Mouse (Mus musculus) liver, postnatal 0 days (tissue): ENCODE results near the gene Hist3h2ba. TPM values are rescaled to one million over a fixed set of nuclear protein-coding genes. Genes with fewer than 3 reads are reported as not detected.

Source experiments
- ATAC-seq: fragments of 200-750 bp; cut with Nextera tagmentation; 2 replicates; pipeline ENCODE4 v1.8.0; 2017; ENCODE audit warnings: mild to moderate bottlenecking, moderate library complexity
- DNase-seq: peaks from one replicate; pipeline ENCODE4 v3.0.0-alpha.2; 2016
- H3K27ac ChIP-seq: fragments of 300-500 bp; sonication (generic); 2 replicates; pipeline ENCODE4 v1.5.1; 2014; ENCODE audit warnings: antibody characterized with exemption, moderate library complexity, mild to moderate bottlenecking, low read depth
- H3K27me3 ChIP-seq: fragments of 300-500 bp; sonication (generic); 2 replicates; pipeline ENCODE4 v1.6.1; 2014; ENCODE audit warnings: low read length, control low read depth, mixed read lengths; ENCODE audit not compliant: insufficient read depth
- H3K36me3 ChIP-seq: fragments of 300-500 bp; sonication (generic); replicated peaks from 2 replicates; pipeline ENCODE4 v1.6.1; 2014; ENCODE audit warnings: mild to moderate bottlenecking, control low read depth, low read length, moderate library complexity, mixed read lengths; ENCODE audit not compliant: insufficient read depth
- H3K4me1 ChIP-seq: fragments of 300-500 bp; sonication (generic); 2 replicates; pipeline ENCODE4 v1.6.1; 2014; ENCODE audit warnings: antibody characterized with exemption, mild to moderate bottlenecking, control low read depth; ENCODE audit not compliant: insufficient read depth
- H3K4me2 ChIP-seq: fragments of 300-500 bp; sonication (generic); 2 replicates; pipeline ENCODE4 v1.6.1; 2014; ENCODE audit warnings: low read depth, mild to moderate bottlenecking, low read length, moderate library complexity, mixed read lengths
- H3K4me3 ChIP-seq: fragments of 300-500 bp; sonication (generic); 2 replicates; pipeline ENCODE4 v1.5.1; 2014; ENCODE audit warnings: low read depth, low read length
- H3K9ac ChIP-seq: fragments of 300-500 bp; sonication (generic); replicated peaks from 2 replicates; pipeline ENCODE4 v1.6.1; 2014; ENCODE audit warnings: mild to moderate bottlenecking, moderate library complexity
- H3K9me3 ChIP-seq: fragments of 300-500 bp; sonication (generic); 2 replicates; pipeline ENCODE4 v1.6.1; 2016; ENCODE audit warnings: mild to moderate bottlenecking, control low read depth, low read length, mixed read lengths
- CTCF ChIP-seq: sonication (generic); IDR thresholded peaks from 2 replicates; pipeline ENCODE4 v1.5.1; 2016; ENCODE audit warnings: antibody characterized with exemption, low read depth
- EP300 ChIP-seq: IDR thresholded peaks from 2 replicates; pipeline ENCODE4 v1.6.1; 2016; ENCODE audit warnings: antibody characterized with exemption, low read depth, mild to moderate bottlenecking
- WGBS: fragments of 180-500 bp; shearing (Covaris S2); extraction: QIAGEN DNeasy Blood & Tissue Kit; methylation state at CpG from one replicate; pipeline ENCODE4 v1.1.7; 2014; ENCODE audit not compliant: insufficient replicate concordance; 5-methylcytosine and 5-hydroxymethylcytosine counted together
- polyA plus RNA-seq: library from polyadenylated mRNA; unstranded; fragments of >200 nt; fragmentation: Nextera tagmentation; extraction: Ambion mirVana; gene quantifications from 2 replicates; pipeline ENCODE4 v1.2.1, GENCODE M21; 2015

The Hist3h2ba gene
- polyA plus RNA-seq, 1 experiment from 2014 or later = 4.9 TPM

DNA sequence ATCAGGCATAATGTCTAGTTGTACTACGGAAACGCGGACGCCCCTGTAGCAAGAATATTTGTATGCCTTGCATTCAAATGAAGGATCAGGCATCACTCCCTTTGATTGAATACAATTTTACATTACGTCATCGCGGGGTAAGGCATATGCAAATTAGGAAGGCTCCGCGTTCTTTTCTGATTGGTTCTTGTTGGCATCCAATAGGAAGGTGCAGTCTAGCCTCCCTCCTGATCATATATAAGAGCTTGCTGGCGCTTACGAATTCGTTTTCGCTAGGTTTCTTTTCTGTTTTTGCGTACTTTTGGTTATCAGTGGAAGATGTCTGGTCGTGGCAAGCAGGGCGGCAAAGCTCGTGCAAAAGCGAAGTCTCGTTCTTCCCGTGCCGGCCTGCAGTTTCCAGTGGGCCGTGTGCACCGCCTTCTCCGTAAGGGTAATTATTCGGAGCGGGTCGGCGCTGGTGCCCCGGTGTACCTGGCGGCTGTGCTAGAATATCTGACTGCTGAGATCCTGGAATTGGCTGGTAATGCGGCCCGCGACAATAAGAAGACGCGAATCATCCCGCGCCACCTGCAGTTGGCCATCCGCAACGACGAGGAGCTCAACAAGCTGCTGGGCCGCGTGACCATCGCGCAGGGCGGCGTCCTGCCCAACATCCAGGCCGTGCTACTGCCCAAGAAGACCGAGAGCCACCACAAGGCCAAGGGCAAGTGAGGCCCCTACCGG, 5.9 kb downstream of the Hist3h2ba start, which contains the start of the genes Hist3h2a and Trim17:
Hist3h2a (plus strand) TSS at position 266 of the 723 bp plus-strand sequence.
Trim17 (plus strand) TSS at position 266 of the 723 bp plus-strand sequence.
- H3K4me2 ChIP-seq = peak within 1 kb of the TSS; percentile 84
- under 1% methylated on average over 46 of the region's 49 CpGs for WGBS
- peak within 1 kb of the TSS; percentile 89 for H3K4me3 ChIP-seq
- peaks cover 19% of the 10 kb centered on the region for H3K36me3 ChIP-seq
- H3K9ac ChIP-seq = peak within 1 kb of the TSS; percentile 99
- ATAC-seq (peak; percentile 89), DNase-seq (peak; percentile 86)
- TF ChIP-seq EP300 = peak; percentile 91
- peak; percentile 75 for TF ChIP-seq CTCF
- H3K27ac ChIP-seq = peak within 1 kb of the TSS; percentile 99
- H3K4me1 ChIP-seq = peaks cover 29% of the 10 kb centered on the region
- H3K27me3 ChIP-seq = peaks cover 9% of the 10 kb centered on the region
- no peaks in the 10 kb centered on the region for H3K9me3 ChIP-seq

DNA sequence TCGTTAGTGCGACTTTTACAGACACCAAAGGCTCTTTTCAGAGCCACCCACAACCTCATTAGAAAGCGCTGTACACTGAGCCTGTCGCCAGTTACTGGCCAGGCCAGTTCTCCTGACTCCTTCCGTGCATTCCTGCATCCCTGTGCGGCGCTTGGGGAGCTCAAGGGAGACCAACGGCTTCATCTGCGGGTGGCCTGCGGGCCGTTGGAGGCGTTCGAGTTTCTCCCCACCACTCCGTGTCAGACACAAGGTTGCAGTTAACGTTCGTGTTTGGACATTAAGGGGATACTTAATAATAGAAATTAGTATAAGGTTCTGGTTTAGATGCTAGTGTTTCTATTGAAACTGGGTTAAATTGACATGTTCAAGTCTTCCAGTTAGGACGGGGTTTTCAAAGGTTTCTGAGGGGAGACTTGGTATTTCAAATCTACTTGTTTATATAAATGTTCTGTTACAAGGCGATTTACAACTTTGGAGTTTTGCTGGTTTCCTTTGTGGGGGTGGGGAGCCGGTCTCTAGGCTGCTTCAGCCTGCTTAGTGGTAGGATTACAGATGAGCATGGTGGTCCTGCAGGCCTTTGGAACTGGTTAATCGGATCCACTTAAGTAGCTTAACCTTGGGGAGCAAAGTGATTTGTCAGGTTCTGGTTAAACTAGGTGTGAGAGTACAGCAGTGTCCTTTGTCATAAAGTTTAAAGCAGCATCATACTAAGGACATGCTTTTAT, 6.6 kb downstream of the Hist3h2ba start:
- WGBS = 1% methylated on average over 20 of the region's 20 CpGs
- Histone ChIP-seq H3K4me2 (peak overlapping the region; percentile 84), H3K27ac (peak overlapping the region; percentile 99), H3K4me3 (peak overlapping the region; percentile 89), H3K9ac (peak overlapping the region; percentile 99), H3K4me1 (peaks cover 31% of the 10 kb centered on the region), H3K9me3 (no peaks in the 10 kb centered on the region), H3K36me3 (peaks cover 19% of the 10 kb centered on the region), H3K27me3 (peaks cover 1% of the 10 kb centered on the region)
- ATAC-seq (no peak; the same call in 1 of the 2 replicates), DNase-seq (no peak)
- no peak for TF ChIP-seq EP300
- no peak; the same call in none of the 2 replicates for TF ChIP-seq CTCF

DNA sequence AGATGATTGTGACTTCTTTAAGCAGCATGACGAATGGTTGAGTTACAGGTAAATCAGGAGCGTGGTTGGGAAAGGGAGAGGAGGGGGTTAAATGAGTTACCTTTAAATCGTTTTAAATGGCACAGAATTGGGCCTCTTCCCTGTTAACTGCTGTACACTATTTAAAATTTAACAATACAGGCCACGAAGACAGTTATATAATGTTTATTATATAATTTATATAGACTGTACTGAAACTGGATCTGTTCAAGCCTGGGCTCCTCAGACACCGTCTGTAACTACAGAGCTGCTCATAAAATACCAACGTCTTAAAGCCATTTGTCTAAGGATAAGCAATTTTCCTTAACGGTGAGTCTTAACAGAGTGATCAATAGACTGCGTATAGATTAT, 7.1 kb downstream of the Hist3h2ba start:
- TF ChIP-seq EP300 (no peak), CTCF (no peak)
- Histone ChIP-seq H3K4me1 (peaks cover 32% of the 10 kb centered on the region), H3K9ac (peak overlapping the region; percentile 99), H3K36me3 (peaks cover 19% of the 10 kb centered on the region), H3K9me3 (no peaks in the 10 kb centered on the region), H3K27me3 (no peaks in the 10 kb centered on the region; the same call in 1 of the 2 replicates), H3K27ac (peak overlapping the region; percentile 99), H3K4me3 (peak overlapping the region; percentile 89), H3K4me2 (peak overlapping the region; percentile 84)
- WGBS = 32% methylated on average over 8 of the region's 8 CpGs
- DNase-seq (no peak), ATAC-seq (no peak)

DNA sequence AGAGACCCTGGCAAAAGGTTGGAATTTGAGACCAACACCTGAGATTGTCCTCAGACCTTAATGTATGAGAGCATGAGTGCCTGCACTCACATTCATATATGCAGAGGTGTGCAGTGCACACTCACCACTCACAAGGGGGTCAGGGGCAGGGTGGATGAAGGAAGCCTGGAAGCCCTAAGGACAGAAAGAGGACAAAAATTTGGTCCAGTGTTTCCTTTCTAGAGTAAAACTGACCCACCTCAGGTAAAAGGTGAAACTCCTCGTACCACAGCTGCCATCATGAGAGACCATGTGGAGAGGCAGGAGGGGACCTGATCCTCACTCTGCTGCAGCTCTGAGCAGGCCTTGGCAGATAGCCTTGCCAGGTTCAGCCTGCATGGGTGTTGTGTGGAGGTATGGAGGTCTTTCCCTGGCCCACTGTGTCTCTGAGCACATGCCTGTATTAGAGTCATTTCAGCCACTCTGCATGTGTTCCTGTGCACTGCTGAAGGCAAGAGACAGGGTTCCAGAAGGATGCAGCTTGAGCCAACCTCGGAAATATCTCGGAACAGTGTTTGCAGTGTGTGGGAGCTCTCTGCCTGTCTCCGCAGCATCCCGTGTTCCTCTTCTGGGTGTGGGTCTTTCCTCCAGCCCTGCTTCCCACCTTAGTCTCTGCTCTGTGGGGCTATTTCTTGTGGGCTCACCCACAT, 8.7 kb downstream of the Hist3h2ba start:
- peak overlapping the region; percentile 99 for H3K9ac ChIP-seq

DNA sequence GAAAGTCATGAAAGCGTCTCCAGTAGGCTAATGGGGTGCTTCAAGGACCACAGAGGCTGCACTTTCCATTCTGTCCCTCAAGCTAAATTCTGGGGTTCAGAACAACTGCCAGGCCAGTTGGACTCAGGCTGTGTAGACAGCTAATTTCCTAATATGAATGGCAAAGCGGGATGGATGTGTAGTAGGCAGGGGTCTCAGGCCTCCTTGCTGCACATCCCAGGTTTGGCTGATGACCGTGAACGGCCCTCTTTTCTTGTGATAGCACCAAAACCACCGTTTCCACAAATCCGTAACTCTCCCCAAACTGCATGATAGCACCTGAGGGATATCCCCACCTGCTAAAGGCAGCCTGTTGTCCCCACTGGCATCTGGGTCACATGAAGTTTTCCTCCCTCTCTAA, 9.8 kb downstream of the Hist3h2ba start:
- peak overlapping the region; percentile 46; the same call in 1 of the 2 replicates for H3K9ac ChIP-seq
- no peak for ATAC-seq
- peak overlapping the region; percentile 89 for H3K4me3 ChIP-seq
- peaks cover 19% of the 10 kb centered on the region for H3K36me3 ChIP-seq
- WGBS = 87% methylated on average over 6 of the region's 6 CpGs
- peak overlapping the region; percentile 84 for H3K4me2 ChIP-seq
- peaks cover 32% of the 10 kb centered on the region for H3K4me1 ChIP-seq
- H3K27me3 ChIP-seq = peaks cover 4% of the 10 kb centered on the region; the same call in 1 of the 2 replicates
- no peak for DNase-seq
- no peak for TF ChIP-seq EP300
- no peak for TF ChIP-seq CTCF
- no peaks in the 10 kb centered on the region for H3K9me3 ChIP-seq
- H3K27ac ChIP-seq = peak overlapping the region; percentile 70

More for the DNA sequence above, 8.7 kb downstream of the Hist3h2ba start:
- 87% methylated on average over 5 of the region's 5 CpGs for WGBS
- peaks cover 32% of the 10 kb centered on the region for H3K4me1 ChIP-seq
- peaks cover 4% of the 10 kb centered on the region; the same call in 1 of the 2 replicates for H3K27me3 ChIP-seq
- peak overlapping the region; percentile 89 for H3K4me3 ChIP-seq
- peak overlapping the region; percentile 84 for H3K4me2 ChIP-seq
- no peaks in the 10 kb centered on the region for H3K9me3 ChIP-seq
- no peak for DNase-seq
- H3K27ac ChIP-seq = peak overlapping the region; percentile 99; the same call in 1 of the 2 replicates
- TF ChIP-seq CTCF (no peak), EP300 (no peak)
- H3K36me3 ChIP-seq = peaks cover 19% of the 10 kb centered on the region
- no peak for ATAC-seq
